Mouse (Mus musculus) erythroblast, embryonic 14.5 days (primary cell): ENCODE data around the gene Plekho1.

Source experiments
- GATA1 ChIP-seq: IDR thresholded peaks from 2 replicates; pipeline ENCODE4 v1.6.1; 2012; ENCODE audit warnings: low read length, inconsistent platforms, mixed read lengths
- TAL1 ChIP-seq: IDR thresholded peaks from 3 replicates; pipeline ENCODE4 v1.6.1; 2012; ENCODE audit warnings: low read length, inconsistent platforms, mixed read lengths

DNA sequence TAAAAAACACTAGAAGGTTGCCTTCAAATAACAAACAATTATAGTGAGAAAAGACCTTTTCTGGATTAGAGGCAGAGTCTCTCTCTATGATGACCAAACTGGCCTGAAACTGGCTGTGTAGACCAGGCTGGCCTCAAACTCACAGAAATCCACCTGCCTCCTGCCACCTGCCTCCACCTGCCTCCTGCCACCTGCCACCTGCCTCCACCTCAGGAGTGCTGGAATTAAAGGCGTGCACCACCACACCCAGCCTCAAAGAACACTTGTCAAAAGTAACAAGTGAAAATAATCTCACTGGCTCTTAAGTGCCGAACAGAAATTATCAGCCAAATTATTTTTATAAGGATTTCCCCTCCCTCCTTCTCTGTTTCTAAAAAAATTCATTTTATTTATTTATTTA lies 19.9 kb upstream of the Plekho1 start:
- no peak for TF ChIP-seq GATA1
- TF ChIP-seq TAL1: no peak
